9 mouse cellular contexts compared by ENCODE assay signal in genomic region chr11:106325566-106326206, GRCm38 (mm10). TPM values are rescaled to one million over a fixed set of nuclear protein-coding genes. Genes with fewer than 3 reads are reported as not detected.
A peak's percentile ranks its signal among the peaks of the same experiment; 100 is the strongest.
DNase-seq lines count a peak whose midpoint lies in the region; ATAC-seq lines count a peak whose summit lies in the region.
"Had no signal": no experiment of that assay in that cellular context is flagged by ENCODE, and none has a peak within 500 bp of the region (broad histone marks: within the 10 kb centered on the region; RNA-seq: fewer than 3 reads in every experiment).

No protein-coding gene starts in this region.

- 0 out of 2 replicates have a peak overlapping the region, but pooled peaks have one; percentile 40 for H3K9ac ChIP-seq in heart, embryonic 13.5 days
- H3K9ac ChIP-seq: limb, embryonic 12.5 days had no signal

- 64% methylated on average over 8 of the region's 8 CpGs for WGBS in heart, embryonic 13.5 days

- H3K36me3 ChIP-seq in heart, embryonic 13.5 days = no peaks in the 10 kb centered on the region
- H3K36me3 ChIP-seq: limb, embryonic 12.5 days had no signal

- H3K4me1 ChIP-seq in heart, embryonic 13.5 days = peaks cover 33% of the 10 kb centered on the region

- H3K27me3 ChIP-seq in heart, embryonic 13.5 days (replicated peaks) = no peaks in the 10 kb centered on the region
- H3K27me3 ChIP-seq: limb, embryonic 12.5 days had no signal

- ATAC-seq in heart, embryonic 13.5 days (ENCODE audit: extremely low read depth, insufficient number of reproducible peaks, low FRiP score, low TSS enrichment) = no peak

- H3K4me3 ChIP-seq in heart, embryonic 13.5 days = no peak overlapping the region
- H3K4me3 ChIP-seq: limb, embryonic 12.5 days had no signal

- H3K9me3 ChIP-seq in heart, embryonic 13.5 days = no peaks in the 10 kb centered on the region
- H3K9me3 ChIP-seq: limb, embryonic 12.5 days had no signal

- peak; percentile 49 for DNase-seq in gastrocnemius, adult 18-20 months (ENCODE audit: low spot score)
- no peak for DNase-seq in gastrocnemius, adult 8-10 months (ENCODE audit: low spot score in 2 of 2)
- peak; percentile 26 for DNase-seq in Muller cell, postnatal 12 days (ENCODE audit: inconsistent ontology term)
- peak; percentile 56 for DNase-seq in cerebellum, adult 9-11 months
- DNase-seq in layer of hippocampus, adult 18-20 months (ENCODE audit: low spot score in 2 of 2) = peak; percentile 30 to 69
- peak; percentile 56 to 75 for DNase-seq in lung, postnatal 4 days
- DNase-seq in spleen, postnatal 36 days (ENCODE audit: low spot score in 2 of 2) = peak; percentile 83 to 87

- H3K27ac ChIP-seq in heart, embryonic 13.5 days (replicated peaks) = no peak overlapping the region
- H3K27ac ChIP-seq: limb, embryonic 12.5 days had no signal

- H3K4me2 ChIP-seq in heart, embryonic 13.5 days = no peak overlapping the region
- H3K4me2 ChIP-seq: limb, embryonic 12.5 days had no signal

RNA-seq across cellular contexts. Expression of gene Cd79b, which starts 11.1 kb away (rescaled TPM):
- total RNA-seq in gastrocnemius, adult 18-20 months (2021) = under 1 TPM; 0.18 to 0.33 TPM
- under 1 TPM in 3 of 4 experiments, not detected in 1; 0.24 to 0.58 (median 0.25) TPM for total RNA-seq in gastrocnemius, adult 8-10 months (2022)
- polyA plus RNA-seq in heart, embryonic 13.5 days (2015; fragmentation: Nextera tagmentation; extraction: Ambion mirVana) = 1.2 TPM in 2 replicates
- not detected for total RNA-seq in layer of hippocampus, adult 18-20 months (2021)

RNA-seq across cellular contexts. Expression of gene Gh, which starts 24.0 kb away (rescaled TPM):
- not detected for total RNA-seq in gastrocnemius, adult 18-20 months (2021)
- total RNA-seq in gastrocnemius, adult 8-10 months (2022) = not detected
- polyA plus RNA-seq in heart, embryonic 13.5 days (2015; fragmentation: Nextera tagmentation; extraction: Ambion mirVana) = not detected in 2 replicates
- total RNA-seq in layer of hippocampus, adult 18-20 months (2021) = not detected
- polyA plus RNA-seq: limb, embryonic 12.5 days had no signal

RNA-seq across cellular contexts. Expression of gene Scn4a, which starts 27.4 kb away (rescaled TPM):
- total RNA-seq in gastrocnemius, adult 18-20 months (2021) = 100 to 1,000 TPM; 472 to 505 TPM
- total RNA-seq in gastrocnemius, adult 8-10 months (2022) = 100 to 1,000 TPM; 486 to 711 (median 596) TPM
- 0.03 and 0.08 TPM in 2 replicates for polyA plus RNA-seq in heart, embryonic 13.5 days (2015; fragmentation: Nextera tagmentation; extraction: Ambion mirVana)
- under 1 TPM in 1 of 2 experiments, not detected in 1; 0.05 TPM for total RNA-seq in layer of hippocampus, adult 18-20 months (2021)

RNA-seq across cellular contexts. Expression of gene Prr29, which starts 39.6 kb away (rescaled TPM):
- 1 to 10 TPM; 4.8 to 5.7 TPM for total RNA-seq in gastrocnemius, adult 18-20 months (2021)
- 1 to 10 TPM; 3.3 to 5.5 (median 4.3) TPM for total RNA-seq in gastrocnemius, adult 8-10 months (2022)
- 0.15 and 0.27 TPM in 2 replicates for polyA plus RNA-seq in heart, embryonic 13.5 days (2015; fragmentation: Nextera tagmentation; extraction: Ambion mirVana)
- total RNA-seq in layer of hippocampus, adult 18-20 months (2021) = not detected
- polyA plus RNA-seq: limb, embryonic 12.5 days had no signal

RNA-seq across cellular contexts. Expression of gene Tcam1, which starts 49.2 kb away (rescaled TPM):
- under 1 TPM; 0.07 to 0.11 TPM for total RNA-seq in gastrocnemius, adult 18-20 months (2021)
- under 1 TPM in 3 of 4 experiments, not detected in 1; 0.07 to 0.13 (median 0.12) TPM for total RNA-seq in gastrocnemius, adult 8-10 months (2022)
- 0.06 and 0.13 TPM in 2 replicates for polyA plus RNA-seq in heart, embryonic 13.5 days (2015; fragmentation: Nextera tagmentation; extraction: Ambion mirVana)
- under 1 TPM; 0.13 to 0.15 TPM for total RNA-seq in layer of hippocampus, adult 18-20 months (2021)

Comparison
In these comparisons a context has a peak if more than half of its experiments do, and no peak if none do; other contexts are left out.
1. DNase-seq: peak in gastrocnemius, adult 18-20 months (single experiment), Muller cell, postnatal 12 days (single experiment), cerebellum, adult 9-11 months (single experiment), layer of hippocampus, adult 18-20 months (2 of 2), lung, postnatal 4 days (2 of 2) and spleen, postnatal 36 days (2 of 2); none in gastrocnemius, adult 8-10 months (0 of 2).
2. RNA of gene Scn4a, which starts 27.4 kb away (total RNA-seq): 486 to 711 TPM in gastrocnemius, adult 8-10 months and 472 to 505 TPM in gastrocnemius, adult 18-20 months; 0.05 TPM in layer of hippocampus, adult 18-20 months; every median in the first group is over 100 times any median in the second.